Mouse (Mus musculus) left cerebral cortex, adult 8-10 months (tissue): ENCODE data around the gene Gripap1. TPM values are rescaled to one million over a fixed set of nuclear protein-coding genes. Genes with fewer than 3 reads are reported as not detected.
"Not testable (repeated sequence)": the region's sequence is repeated elsewhere in the genome, so short reads cannot be mapped to it uniquely, and the experiment has no call there.

ENCODE experiments used
- DNase-seq, 2 experiments: peaks; one replicate each; pipeline ENCODE4 v3.0.0; 2022; ENCODE audit warnings: low spot score in 2 of 2
- total RNA-seq, 4 experiments: library from RNA; stranded (reverse); gene quantifications; 2 replicates each; pipeline ENCODE4 v1.2.4; 2022

Gripap1 gene
- 100 to 1,000 TPM; 106 to 111 (median 107) TPM for total RNA-seq

- DNase-seq, result peak; percentile 25 to 55
Measured at GRCm38 (mm10) chrX:7789542-7790136, at the start of gene Gripap1. TSS of gene Gripap1 (plus strand) at chrX:7789765.

GRCm38 (mm10) chrX:7740082-7740819 is 49.3 kb upstream of the Gripap1 start:
- no peak for DNase-seq

GRCm38 (mm10) chrX:7741103-7741502 is 48.5 kb upstream of the Gripap1 start:
- no peak for DNase-seq

- DNase-seq, result no peak
Measured at GRCm38 (mm10) chrX:7743470-7743869, 46.1 kb upstream of the Gripap1 start.

- no peak for DNase-seq
Measured at GRCm38 (mm10) chrX:7744940-7745339, 44.6 kb upstream of the Gripap1 start.

- DNase-seq, result no peak
Measured at GRCm38 (mm10) chrX:7745429-7745828, 44.1 kb upstream of the Gripap1 start.

- DNase-seq, result peak in 1 of 2 experiments; percentile 72
Measured at GRCm38 (mm10) chrX:7750432-7751116, 39.0 kb upstream of the Gripap1 start, which contains the start of gene Ccdc120. TSS of gene Ccdc120 (minus strand) at chrX:7750905.

GRCm38 (mm10) chrX:7753627-7754026 is 35.9 kb upstream of the Gripap1 start:
- DNase-seq, result not testable (repeated sequence)

GRCm38 (mm10) chrX:7762137-7762920 is 27.2 kb upstream of the Gripap1 start, which contains the start of gene Tfe3:
TSS of gene Tfe3 (plus strand) at chrX:7762560.
- DNase-seq, result peak; percentile 50 to 95

- no peak for DNase-seq
Measured at GRCm38 (mm10) chrX:7762921-7763197, 26.7 kb upstream of the Gripap1 start.

- DNase-seq, result no peak
Measured at GRCm38 (mm10) chrX:7763631-7764393, 25.8 kb upstream of the Gripap1 start.

GRCm38 (mm10) chrX:7764657-7765280 is 24.8 kb upstream of the Gripap1 start:
- no peak for DNase-seq

GRCm38 (mm10) chrX:7765281-7765670 is 24.3 kb upstream of the Gripap1 start:
- DNase-seq, result no peak

GRCm38 (mm10) chrX:7765764-7766163 is 23.8 kb upstream of the Gripap1 start:
- DNase-seq, result peak in 1 of 2 experiments; percentile 38

- DNase-seq, result no peak
Measured at GRCm38 (mm10) chrX:7769302-7770017, 20.1 kb upstream of the Gripap1 start.

- DNase-seq, result no peak
Measured at GRCm38 (mm10) chrX:7772766-7773165, 16.8 kb upstream of the Gripap1 start.

GRCm38 (mm10) chrX:7775501-7776205 is 13.9 kb upstream of the Gripap1 start:
- no peak for DNase-seq

GRCm38 (mm10) chrX:7776329-7777082 is 13.1 kb upstream of the Gripap1 start:
- peak in 1 of 2 experiments; percentile 26 for DNase-seq
